Mouse (Mus musculus): ENCODE data around the gene Vmn2r27. TPM values are rescaled to one million over a fixed set of nuclear protein-coding genes. Genes with fewer than 3 reads are reported as not detected.

The Vmn2r27 gene
- polyA plus RNA-seq (2011; ENCODE audit: insufficient read depth, insufficient read length, low read depth, missing spikeins) = not detected in 2 replicates

- H3K4me3 ChIP-seq (ENCODE audit: low read depth, low read length) = no peak within 1 kb of the TSS
- H3K4me1 ChIP-seq (ENCODE audit: control insufficient read depth, insufficient read depth, low read length) = no peaks in the 10 kb centered on the region
- H3K9ac ChIP-seq (ENCODE audit: low read depth, poor library complexity, severe bottlenecking) = no peak within 1 kb of the TSS
- no peaks in the 10 kb centered on the region for H3K36me3 ChIP-seq (ENCODE audit: control insufficient read depth, insufficient read depth, low read length, poor library complexity, severe bottlenecking)
- TF ChIP-seq CTCF (IDR thresholded peaks at IDR 0.05; ENCODE audit: low read depth, low read length) (no peak), POLR2A (IDR thresholded peaks at IDR 0.05; ENCODE audit: insufficient read depth, low read length) (no peak), EP300 (IDR thresholded peaks at IDR 0.05; ENCODE audit: insufficient read depth, low read depth, low read length) (no peak)
- H3K27me3 ChIP-seq (ENCODE audit: control insufficient read depth, insufficient read depth, low read length, poor library complexity, severe bottlenecking) = no peaks in the 10 kb centered on the region
- no peaks in the 10 kb centered on the region for H3K9me3 ChIP-seq (replicated peaks; ENCODE audit: control insufficient read depth, insufficient read depth, low read length, poor library complexity, severe bottlenecking)
- no peak within 1 kb of the TSS for H3K27ac ChIP-seq (ENCODE audit: insufficient read depth, low read length)
These were observed at the start of gene Vmn2r27 for GRCm38 (mm10) chr6:124231756-124232155. TSS of gene Vmn2r27 (minus strand) at chr6:124231856.

GRCm38 (mm10) chr6:124278291-124278690 lies 46.6 kb upstream of the Vmn2r27 start:
- Histone ChIP-seq H3K4me3 (ENCODE audit: low read depth, low read length) (no peak overlapping the region), H3K36me3 (ENCODE audit: control insufficient read depth, insufficient read depth, low read length, poor library complexity, severe bottlenecking) (no peaks in the 10 kb centered on the region), H3K27ac (ENCODE audit: insufficient read depth, low read length) (no peak overlapping the region), H3K9me3 (replicated peaks; ENCODE audit: control insufficient read depth, insufficient read depth, low read length, poor library complexity, severe bottlenecking) (no peaks in the 10 kb centered on the region), H3K27me3 (ENCODE audit: control insufficient read depth, insufficient read depth, low read length, poor library complexity, severe bottlenecking) (no peaks in the 10 kb centered on the region), H3K4me1 (ENCODE audit: control insufficient read depth, insufficient read depth, low read length) (no peaks in the 10 kb centered on the region), H3K9ac (ENCODE audit: low read depth, poor library complexity, severe bottlenecking) (no peak overlapping the region)
- TF ChIP-seq POLR2A (IDR thresholded peaks at IDR 0.05; ENCODE audit: insufficient read depth, low read length) (no peak), EP300 (IDR thresholded peaks at IDR 0.05; ENCODE audit: insufficient read depth, low read depth, low read length) (no peak), CTCF (IDR thresholded peaks at IDR 0.05; ENCODE audit: low read depth, low read length) (no peak)

GRCm38 (mm10) chr6:124277641-124278040 lies 46.0 kb upstream of the Vmn2r27 start:
- Histone ChIP-seq H3K36me3 (ENCODE audit: control insufficient read depth, insufficient read depth, low read length, poor library complexity, severe bottlenecking) (no peaks in the 10 kb centered on the region), H3K27ac (ENCODE audit: insufficient read depth, low read length) (no peak overlapping the region), H3K9ac (ENCODE audit: low read depth, poor library complexity, severe bottlenecking) (no peak overlapping the region), H3K27me3 (ENCODE audit: control insufficient read depth, insufficient read depth, low read length, poor library complexity, severe bottlenecking) (no peaks in the 10 kb centered on the region), H3K4me1 (ENCODE audit: control insufficient read depth, insufficient read depth, low read length) (no peaks in the 10 kb centered on the region), H3K9me3 (replicated peaks; ENCODE audit: control insufficient read depth, insufficient read depth, low read length, poor library complexity, severe bottlenecking) (no peaks in the 10 kb centered on the region), H3K4me3 (ENCODE audit: low read depth, low read length) (no peak overlapping the region)
- TF ChIP-seq EP300 (IDR thresholded peaks at IDR 0.05; ENCODE audit: insufficient read depth, low read depth, low read length) = no peak
- no peak for TF ChIP-seq POLR2A (IDR thresholded peaks at IDR 0.05; ENCODE audit: insufficient read depth, low read length)
- TF ChIP-seq CTCF (IDR thresholded peaks at IDR 0.05; ENCODE audit: low read depth, low read length) = no peak

GRCm38 (mm10) chr6:124273231-124273880 lies 41.7 kb upstream of the Vmn2r27 start:
- no peak overlapping the region for H3K9ac ChIP-seq (ENCODE audit: low read depth, poor library complexity, severe bottlenecking)
- H3K27ac ChIP-seq (ENCODE audit: insufficient read depth, low read length) = no peak overlapping the region
- TF ChIP-seq CTCF (IDR thresholded peaks at IDR 0.05; ENCODE audit: low read depth, low read length) (no peak), EP300 (IDR thresholded peaks at IDR 0.05; ENCODE audit: insufficient read depth, low read depth, low read length) (no peak), POLR2A (IDR thresholded peaks at IDR 0.05; ENCODE audit: insufficient read depth, low read length) (no peak)
- H3K27me3 ChIP-seq (ENCODE audit: control insufficient read depth, insufficient read depth, low read length, poor library complexity, severe bottlenecking) = no peaks in the 10 kb centered on the region
- H3K36me3 ChIP-seq (ENCODE audit: control insufficient read depth, insufficient read depth, low read length, poor library complexity, severe bottlenecking) = no peaks in the 10 kb centered on the region
- no peak overlapping the region for H3K4me3 ChIP-seq (ENCODE audit: low read depth, low read length)
- no peaks in the 10 kb centered on the region for H3K9me3 ChIP-seq (replicated peaks; ENCODE audit: control insufficient read depth, insufficient read depth, low read length, poor library complexity, severe bottlenecking)
- H3K4me1 ChIP-seq (ENCODE audit: control insufficient read depth, insufficient read depth, low read length) = no peaks in the 10 kb centered on the region

- no peaks in the 10 kb centered on the region for H3K4me1 ChIP-seq (ENCODE audit: control insufficient read depth, insufficient read depth, low read length)
- TF ChIP-seq CTCF (IDR thresholded peaks at IDR 0.05; ENCODE audit: low read depth, low read length) (peak; percentile 79), POLR2A (IDR thresholded peaks at IDR 0.05; ENCODE audit: insufficient read depth, low read length) (no peak)
- H3K9me3 ChIP-seq (replicated peaks; ENCODE audit: control insufficient read depth, insufficient read depth, low read length, poor library complexity, severe bottlenecking) = no peaks in the 10 kb centered on the region
- H3K36me3 ChIP-seq (ENCODE audit: control insufficient read depth, insufficient read depth, low read length, poor library complexity, severe bottlenecking) = no peaks in the 10 kb centered on the region
- H3K27ac ChIP-seq (ENCODE audit: insufficient read depth, low read length) = no peak overlapping the region
- H3K9ac ChIP-seq (ENCODE audit: low read depth, poor library complexity, severe bottlenecking) = no peak overlapping the region
- H3K4me3 ChIP-seq (ENCODE audit: low read depth, low read length) = no peak overlapping the region
- no peaks in the 10 kb centered on the region for H3K27me3 ChIP-seq (ENCODE audit: control insufficient read depth, insufficient read depth, low read length, poor library complexity, severe bottlenecking)
These were observed 31.0 kb upstream of the Vmn2r27 start for GRCm38 (mm10) chr6:124262696-124263095.

GRCm38 (mm10) chr6:124260198-124260931 lies 28.7 kb upstream of the Vmn2r27 start:
- Histone ChIP-seq H3K4me1 (ENCODE audit: control insufficient read depth, insufficient read depth, low read length) (no peaks in the 10 kb centered on the region), H3K9ac (ENCODE audit: low read depth, poor library complexity, severe bottlenecking) (no peak overlapping the region), H3K27me3 (ENCODE audit: control insufficient read depth, insufficient read depth, low read length, poor library complexity, severe bottlenecking) (no peaks in the 10 kb centered on the region), H3K36me3 (ENCODE audit: control insufficient read depth, insufficient read depth, low read length, poor library complexity, severe bottlenecking) (no peaks in the 10 kb centered on the region), H3K27ac (ENCODE audit: insufficient read depth, low read length) (no peak overlapping the region), H3K4me3 (ENCODE audit: low read depth, low read length) (no peak overlapping the region), H3K9me3 (replicated peaks; ENCODE audit: control insufficient read depth, insufficient read depth, low read length, poor library complexity, severe bottlenecking) (no peaks in the 10 kb centered on the region)
- TF ChIP-seq EP300 (IDR thresholded peaks at IDR 0.05; ENCODE audit: insufficient read depth, low read depth, low read length) (0 out of 2 replicates have a peak, but pooled peaks have one; percentile 22), POLR2A (IDR thresholded peaks at IDR 0.05; ENCODE audit: insufficient read depth, low read length) (no peak), CTCF (IDR thresholded peaks at IDR 0.05; ENCODE audit: low read depth, low read length) (peak; percentile 89)
